Mouse (Mus musculus) embryonic fibroblast, embryonic 13.5 days (primary cell): ENCODE results near the gene Hist1h2bk.

ENCODE experiments used
- CTCF ChIP-seq: IDR thresholded peaks from 2 replicates; pipeline ENCODE4 v1.5.1; 2011; ENCODE audit warnings: mild to moderate bottlenecking, control low read depth, low read length, moderate library complexity, borderline replicate concordance; ENCODE audit not compliant: insufficient read depth
- POLR2A ChIP-seq: IDR thresholded peaks from 2 replicates; pipeline ENCODE4 v1.6.1; 2011; ENCODE audit warnings: low read depth, mild to moderate bottlenecking, control low read depth, low read length, moderate library complexity

- TF ChIP-seq POLR2A (no peak), CTCF (no peak)
Observed at GRCm38 (mm10) chr13:22051523-22051859, 15.8 kb downstream of the Hist1h2bk start.
